Mouse (Mus musculus) lung, adult 2 months (tissue): ENCODE data around the gene Gm47791.

Source experiments
- CTCF ChIP-seq: fragments of 200-500 bp; IDR thresholded peaks from 2 replicates; pipeline ENCODE4 v1.5.1; 2011; ENCODE audit warnings: mild to moderate bottlenecking, low read length, control low read depth; ENCODE audit not compliant: insufficient read depth
- POLR2A ChIP-seq: fragments of 200-500 bp; IDR thresholded peaks from 2 replicates; pipeline ENCODE4 v1.6.1; 2011; ENCODE audit warnings: low read depth, mild to moderate bottlenecking, control low read depth, low read length, borderline replicate concordance; ENCODE audit errors: extremely low read depth

GRCm38 (mm10) chr1:82768269-82768668 is 2.8 kb downstream of the Gm47791 start, which contains the start of gene Tm4sf20:
- no peak for TF ChIP-seq CTCF
- no peak for TF ChIP-seq POLR2A
